In the genomic region with DNA sequence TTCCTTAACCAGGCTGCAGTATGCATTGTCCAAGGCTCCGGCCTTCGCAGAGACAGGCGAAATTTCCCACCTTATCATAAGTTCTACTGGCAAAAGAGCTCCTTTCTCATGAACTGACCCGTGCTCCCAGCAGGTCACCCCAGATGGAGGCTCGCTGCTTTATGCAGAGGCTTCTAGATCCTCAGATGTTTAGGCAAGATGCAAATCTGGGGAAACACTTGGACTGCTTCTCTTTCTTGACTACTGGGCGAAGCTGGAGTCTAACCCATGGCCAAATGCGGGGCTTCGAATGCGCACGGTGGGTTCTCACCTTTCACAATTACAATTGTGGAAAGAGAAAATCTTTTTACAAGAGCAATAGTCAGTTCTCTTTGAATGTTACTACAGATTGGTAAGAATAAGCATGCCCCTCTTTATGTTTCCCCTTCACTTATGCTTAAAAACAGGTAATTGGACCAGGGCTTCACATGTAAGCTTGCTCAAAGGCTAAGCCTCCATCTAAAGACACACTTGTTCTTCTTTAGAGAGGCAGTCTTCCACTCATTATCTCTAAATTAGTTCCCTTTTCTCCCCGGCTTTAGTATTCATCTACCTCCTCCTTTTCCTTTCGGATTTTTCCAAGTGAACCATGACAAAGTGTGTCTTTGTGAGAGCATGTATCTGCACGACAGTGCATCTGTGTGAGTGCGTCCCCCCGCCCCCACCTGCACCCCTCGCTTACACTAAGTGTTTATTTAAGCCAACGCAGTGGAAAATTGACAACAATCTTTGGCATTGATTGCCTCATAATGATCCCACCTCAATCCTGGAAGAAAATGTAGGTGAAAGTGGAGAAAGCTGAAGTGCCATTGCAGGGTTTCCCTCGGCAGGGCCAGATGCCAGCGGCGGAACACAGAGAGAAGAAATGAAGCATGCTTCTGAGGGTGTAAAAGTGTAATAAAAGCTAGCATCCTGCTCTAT, we compare ENCODE assay signal across 14 mouse cellular contexts. TPM values are rescaled to one million over a fixed set of nuclear protein-coding genes. Genes with fewer than 3 reads are reported as not detected.
DNase-seq lines count a peak whose midpoint lies in the region; ATAC-seq lines count a peak whose summit lies in the region.
"Had no signal": no experiment of that assay in that cellular context is flagged by ENCODE, and none has a peak within 500 bp of the region (broad histone marks: within the 10 kb centered on the region; RNA-seq: fewer than 3 reads in every experiment).

No protein-coding gene starts in this region.

- peaks cover 12% of the 10 kb centered on the region for H3K4me1 ChIP-seq in forebrain, embryonic 15.5 days
- H3K4me1 ChIP-seq in midbrain, embryonic 13.5 days (replicated peaks) = peaks cover 8% of the 10 kb centered on the region
- H3K4me1 ChIP-seq: kidney, embryonic 15.5 days; liver, embryonic 15.5 days had no signal

- no peak overlapping the region for H3K4me3 ChIP-seq in forebrain, embryonic 15.5 days
- no peak overlapping the region for H3K4me3 ChIP-seq in midbrain, embryonic 13.5 days (replicated peaks)
- H3K4me3 ChIP-seq: kidney, embryonic 15.5 days; liver, embryonic 15.5 days had no signal

- no peaks in the 10 kb centered on the region for H3K27me3 ChIP-seq in forebrain, embryonic 15.5 days
- H3K27me3 ChIP-seq in midbrain, embryonic 13.5 days = peaks cover 5% of the 10 kb centered on the region
- H3K27me3 ChIP-seq: kidney, embryonic 15.5 days; liver, embryonic 15.5 days had no signal

- peak; percentile 75 for ATAC-seq in forebrain, embryonic 15.5 days (replicated peaks)
- peak; percentile 66; the same call in 1 of the 2 replicates for ATAC-seq in midbrain, embryonic 13.5 days

- 14% methylated on average over 20 of the region's 20 CpGs for WGBS in forebrain, embryonic 15.5 days
- WGBS in midbrain, embryonic 13.5 days = 36% methylated on average over 20 of the region's 20 CpGs

- peak overlapping the region; percentile 26 for H3K4me2 ChIP-seq in forebrain, embryonic 15.5 days (replicated peaks)
- peak overlapping the region; percentile 21 for H3K4me2 ChIP-seq in midbrain, embryonic 13.5 days (replicated peaks)
- H3K4me2 ChIP-seq: kidney, embryonic 15.5 days; liver, embryonic 15.5 days had no signal

- intact Hi-C loops in left cerebral cortex, postnatal 36 days (cut with DNase I) = no loop called here

- H3K9me3 ChIP-seq in forebrain, embryonic 15.5 days = no peaks in the 10 kb centered on the region
- H3K9me3 ChIP-seq in midbrain, embryonic 13.5 days = no peaks in the 10 kb centered on the region
- H3K9me3 ChIP-seq: kidney, embryonic 15.5 days; liver, embryonic 15.5 days had no signal

- no peak overlapping the region for H3K27ac ChIP-seq in forebrain, embryonic 15.5 days (replicated peaks)
- no peak overlapping the region for H3K27ac ChIP-seq in midbrain, embryonic 13.5 days
- H3K27ac ChIP-seq: kidney, embryonic 15.5 days; liver, embryonic 15.5 days had no signal

- no peaks in the 10 kb centered on the region for H3K36me3 ChIP-seq in forebrain, embryonic 15.5 days
- no peaks in the 10 kb centered on the region for H3K36me3 ChIP-seq in midbrain, embryonic 13.5 days
- H3K36me3 ChIP-seq: kidney, embryonic 15.5 days; liver, embryonic 15.5 days had no signal

- no peak overlapping the region for H3K9ac ChIP-seq in forebrain, embryonic 15.5 days (replicated peaks)
- no peak overlapping the region for H3K9ac ChIP-seq in midbrain, embryonic 13.5 days (replicated peaks)
- H3K9ac ChIP-seq: kidney, embryonic 15.5 days; liver, embryonic 15.5 days had no signal

- DNase-seq in right cerebral cortex, postnatal 10 days (ENCODE audit: low spot score in 2 of 2) = peak; percentile 22 to 24
- DNase-seq in right cerebral cortex, postnatal 25 days = no peak
- DNase-seq in ovary, postnatal 36 days (ENCODE audit: low spot score) = no peak
- no peak for DNase-seq in left cerebral cortex, postnatal 36 days (ENCODE audit: low spot score in 2 of 2)
- DNase-seq in lung, postnatal 25 days (ENCODE audit: low spot score) = no peak
- DNase-seq: adrenal gland, postnatal 14 days; layer of hippocampus, adult 9-11 months; lung, postnatal 36 days; thymus, postnatal 4 days had no signal

RNA-seq across cellular contexts. Expression of gene Dmrta1, which starts 28.6 kb away (rescaled TPM):
- 0.67 and 0.72 TPM in 2 replicates for polyA plus RNA-seq in forebrain, embryonic 15.5 days (2015; fragmentation: Nextera tagmentation; extraction: Ambion mirVana)
- polyA plus RNA-seq in midbrain, embryonic 13.5 days (2015; fragmentation: Nextera tagmentation; extraction: Ambion mirVana) = 0.48 and 0.69 TPM in 2 replicates
- under 1 TPM; 0.27 to 0.37 TPM for total RNA-seq in left cerebral cortex, postnatal 36 days (2021)
- total RNA-seq: gastrocnemius, postnatal 4 days had no signal
- polyA plus RNA-seq: liver, embryonic 15.5 days had no signal

Comparison
In these comparisons a context has a peak if more than half of its experiments do, and no peak if none do; other contexts are left out.
1. DNase-seq: peak in right cerebral cortex, postnatal 10 days (2 of 2); none in right cerebral cortex, postnatal 25 days (single experiment), ovary, postnatal 36 days (single experiment), left cerebral cortex, postnatal 36 days (0 of 2) and lung, postnatal 25 days (single experiment).